Mouse (Mus musculus): ENCODE results near the gene Ccdc24.
A peak's percentile ranks its signal among the peaks of the same experiment; 100 is the strongest.

The Ccdc24 gene

DNA sequence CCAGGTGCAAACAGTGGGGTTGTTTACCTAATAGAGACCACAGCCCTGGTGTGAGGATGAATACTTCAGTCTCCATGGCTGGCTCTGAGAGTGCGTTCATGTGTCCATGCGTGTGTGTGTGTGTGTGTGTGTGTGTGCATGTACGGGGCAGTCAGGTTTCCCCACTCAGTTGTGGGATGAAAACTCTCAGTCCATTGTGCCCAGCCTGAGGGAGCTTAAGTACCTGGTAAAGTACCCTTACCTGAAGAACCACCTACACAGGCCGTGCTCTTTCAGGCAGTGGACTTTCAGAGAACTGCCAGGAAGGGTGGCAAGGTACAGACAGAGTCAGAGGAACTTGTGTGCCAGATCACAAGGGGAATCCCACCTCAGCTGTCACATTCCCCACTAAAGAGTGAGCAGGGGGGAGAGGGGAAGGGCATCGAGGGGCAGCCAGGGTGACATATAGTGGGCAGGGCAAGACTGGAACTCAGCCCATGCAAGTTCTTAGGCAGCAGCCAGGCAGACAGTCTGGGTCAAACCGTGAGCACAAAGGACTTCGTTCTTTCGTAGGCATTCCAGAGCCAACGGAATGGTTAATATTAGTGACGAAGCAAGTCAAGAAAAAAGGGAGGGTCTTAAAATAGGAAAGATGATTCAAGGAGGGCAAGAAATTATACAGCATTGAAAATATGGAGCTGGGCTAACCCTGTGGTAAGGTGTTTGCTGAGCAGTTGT is 20.0 kb downstream of the Ccdc24 start:
- no peak for DNase-seq

DNA sequence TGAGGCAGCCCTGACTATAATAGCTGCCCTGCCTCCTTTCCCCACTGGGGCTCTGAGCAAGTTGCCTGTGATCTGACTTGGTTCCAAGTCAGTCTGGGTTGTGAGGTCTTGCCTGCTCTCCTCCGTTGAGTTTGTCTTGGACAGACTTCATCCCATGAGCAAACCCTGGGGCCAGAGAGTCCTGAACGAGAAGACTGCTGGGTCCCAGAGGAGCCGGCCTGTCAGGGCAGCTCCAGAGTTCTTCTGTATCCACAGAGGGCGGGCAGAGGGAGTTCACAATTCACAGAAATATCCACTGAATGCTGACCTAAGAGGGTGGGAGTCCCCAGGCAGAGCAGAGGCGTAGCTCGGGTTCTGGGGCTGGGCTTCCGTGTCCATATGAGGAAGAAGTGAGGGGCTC is 21.5 kb downstream of the Ccdc24 start:
- DNase-seq = peak; percentile 31 to 51

DNA sequence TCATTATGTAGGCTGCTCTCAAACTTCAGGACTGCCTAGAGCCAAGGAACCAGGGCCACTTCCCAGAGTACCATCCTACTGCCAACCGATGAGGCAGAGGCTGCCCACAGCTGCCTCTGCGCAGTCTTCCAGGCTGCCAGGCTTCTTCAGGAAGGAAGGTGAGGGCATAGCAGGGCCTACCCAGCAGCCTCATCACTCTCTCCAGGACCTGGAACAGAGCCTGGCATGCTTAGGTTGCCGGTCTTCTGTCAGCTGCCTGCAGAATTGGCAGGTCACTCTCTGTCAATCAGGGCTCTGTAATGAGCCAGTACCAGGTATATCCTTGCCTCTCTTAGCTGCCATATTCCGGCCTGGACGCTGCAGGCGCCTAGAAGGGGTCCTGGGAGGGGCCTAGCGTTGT is 22.2 kb downstream of the Ccdc24 start:
- DNase-seq = no peak

DNA sequence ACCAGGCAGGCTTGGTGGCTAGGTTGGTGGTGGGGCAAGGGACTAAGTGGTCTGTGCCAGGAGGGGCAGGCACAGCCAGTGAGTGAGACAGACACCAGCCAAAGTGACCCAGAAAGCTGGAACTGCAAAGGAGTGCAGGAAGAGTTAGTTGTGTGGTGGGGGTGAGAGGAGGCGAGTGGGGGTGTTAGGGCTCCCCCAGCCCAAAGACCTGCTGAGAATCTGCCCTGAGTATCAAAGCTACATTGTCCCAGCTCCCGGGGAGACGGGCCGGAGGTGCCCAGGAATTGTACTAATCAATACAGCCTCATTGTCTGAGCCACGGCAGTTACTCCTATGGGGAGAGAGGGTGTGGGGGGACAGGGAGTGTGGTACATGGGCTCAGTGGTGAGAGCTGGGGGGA is 22.9 kb downstream of the Ccdc24 start:
- DNase-seq = no peak

DNA sequence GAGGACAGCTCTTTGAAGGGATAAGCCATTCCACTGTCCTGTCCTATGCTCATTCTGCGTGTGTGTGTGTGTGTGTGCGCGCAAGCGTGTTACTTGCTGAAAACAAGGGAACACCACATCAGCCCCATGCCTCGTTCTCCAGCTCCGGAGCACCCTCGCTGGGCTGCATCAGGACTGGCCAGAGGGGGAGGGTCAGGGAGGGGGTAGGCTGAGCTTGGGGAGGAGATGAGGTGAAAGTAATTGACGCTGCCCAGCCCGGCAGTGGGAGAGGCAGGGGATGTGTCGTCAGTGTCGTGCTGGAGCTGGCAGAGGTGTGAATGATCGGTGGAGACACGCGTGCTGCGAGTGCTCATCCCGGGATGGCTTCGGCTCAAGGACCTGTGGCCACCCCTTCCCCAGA is 23.3 kb downstream of the Ccdc24 start:
- no peak for DNase-seq

DNA sequence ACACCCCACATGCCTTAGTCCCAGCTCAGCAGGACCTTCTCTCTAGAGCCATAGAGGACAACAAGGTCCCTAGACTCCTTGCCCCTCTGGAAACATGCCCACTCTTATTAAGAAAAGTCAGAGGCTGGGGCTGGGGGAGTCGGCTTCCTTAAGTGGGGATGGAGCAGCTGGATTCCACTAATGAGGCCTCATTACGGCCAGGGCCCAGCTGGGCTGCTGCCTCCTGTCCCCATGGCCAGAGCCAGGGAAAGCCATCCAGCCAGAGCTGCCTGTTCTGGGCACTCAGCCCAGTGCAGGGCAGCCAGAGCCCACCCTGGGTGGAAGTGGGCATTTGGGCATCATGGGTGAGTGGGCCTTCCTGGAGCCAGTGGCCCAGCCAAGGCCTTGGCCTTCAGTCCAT is 25.3 kb downstream of the Ccdc24 start:
- peak in 1 of 2 experiments; percentile 34 for DNase-seq

DNA sequence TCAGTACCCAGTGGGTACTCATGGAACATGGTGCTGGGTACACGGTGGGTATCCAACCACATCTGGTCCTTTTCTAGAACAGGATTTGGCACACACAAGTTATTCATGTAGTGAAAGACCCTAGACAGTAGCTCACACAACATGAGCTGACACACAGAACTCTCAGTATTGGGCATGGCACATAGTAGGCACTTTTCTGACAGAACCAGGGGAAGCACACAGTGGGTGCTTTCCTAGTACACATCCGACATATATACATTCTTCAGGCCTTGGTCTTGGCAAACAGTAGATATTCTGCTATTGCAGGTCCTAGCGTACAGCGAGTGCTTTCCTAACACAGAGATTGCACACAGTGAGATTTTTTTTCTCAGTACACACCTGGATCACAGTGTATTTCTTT is 26.1 kb downstream of the Ccdc24 start:
- no peak for DNase-seq

DNA sequence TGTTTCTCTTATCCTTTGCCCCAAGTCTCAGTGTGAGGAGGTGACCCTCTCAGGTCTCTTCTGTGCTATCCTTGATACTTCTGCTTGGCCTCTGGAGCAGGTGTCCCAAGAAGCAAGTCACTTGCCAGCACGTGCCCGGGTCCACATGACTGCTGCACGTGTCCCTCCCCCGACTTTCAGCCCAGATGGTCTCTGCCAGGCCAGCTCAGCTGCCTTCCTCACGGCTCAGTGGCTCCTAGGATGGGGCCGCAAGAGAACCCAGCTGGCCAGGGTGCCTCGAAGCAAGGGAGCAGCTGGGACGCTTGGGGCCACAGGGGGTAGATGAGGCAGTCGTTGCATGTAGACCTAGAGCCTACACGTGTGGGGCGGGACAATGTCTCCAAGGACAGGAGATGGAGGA is 27.0 kb downstream of the Ccdc24 start:
- DNase-seq = peak in 1 of 2 experiments; percentile 62

DNA sequence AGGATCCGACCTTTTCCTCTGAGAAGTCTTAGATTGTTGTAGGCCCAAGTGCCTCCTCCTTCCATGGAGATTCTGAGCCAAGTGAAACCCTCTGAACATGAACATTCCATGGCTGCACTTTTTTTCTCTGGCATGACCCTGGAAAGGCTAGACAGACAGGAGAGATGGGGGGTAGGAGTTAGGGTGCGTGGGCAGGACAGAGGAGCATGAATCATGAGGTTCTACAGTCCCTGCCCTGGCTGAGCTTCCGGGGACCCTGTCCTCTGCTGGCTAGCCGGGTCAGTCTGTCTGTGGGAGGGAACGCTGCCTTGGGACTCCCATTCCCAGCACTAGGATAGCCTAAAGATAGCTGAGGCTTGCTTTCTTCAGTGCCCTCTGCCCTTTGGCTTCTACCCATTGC is 27.9 kb downstream of the Ccdc24 start:
- no peak for DNase-seq

DNA sequence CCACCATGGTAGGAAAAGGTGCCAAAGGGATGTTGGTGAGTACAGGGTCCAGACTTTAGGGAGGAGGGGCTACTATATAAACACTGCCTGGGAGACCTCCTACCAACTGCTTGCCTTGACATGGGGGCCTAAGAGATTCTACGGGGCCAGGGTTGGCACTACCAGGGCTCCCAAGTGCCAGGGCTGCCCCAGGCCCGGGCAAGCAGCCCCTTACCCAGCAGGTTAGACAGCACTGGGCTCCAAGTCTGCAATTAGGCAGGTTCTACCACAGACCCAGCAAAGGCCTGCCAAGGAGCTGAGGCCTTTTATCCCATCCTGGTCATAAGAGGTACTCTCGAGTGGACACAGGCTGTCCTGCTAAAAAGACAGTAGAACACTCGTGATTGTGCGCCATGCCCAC is 29.3 kb downstream of the Ccdc24 start:
- DNase-seq = no peak

DNA sequence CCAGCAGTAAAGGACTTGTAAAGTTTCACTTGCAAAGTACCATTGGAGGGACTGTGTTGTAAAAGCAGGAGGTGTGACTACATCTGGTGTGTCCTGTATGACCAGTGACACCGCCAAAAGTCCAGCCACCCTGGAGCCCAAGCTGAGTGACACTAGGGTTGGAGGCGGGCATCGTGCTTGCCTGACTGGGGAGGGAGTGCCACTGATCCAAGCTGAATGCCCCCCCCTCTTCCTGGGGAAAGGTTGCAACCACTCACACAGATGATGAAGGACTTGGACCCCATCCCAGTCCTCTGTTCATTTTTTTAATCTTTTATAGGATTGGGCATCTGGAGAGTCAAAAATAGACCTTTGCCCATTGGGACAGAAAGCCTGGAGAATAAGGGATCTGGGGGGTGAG is 30.8 kb downstream of the Ccdc24 start:
- DNase-seq = peak; percentile 27 to 58

DNA sequence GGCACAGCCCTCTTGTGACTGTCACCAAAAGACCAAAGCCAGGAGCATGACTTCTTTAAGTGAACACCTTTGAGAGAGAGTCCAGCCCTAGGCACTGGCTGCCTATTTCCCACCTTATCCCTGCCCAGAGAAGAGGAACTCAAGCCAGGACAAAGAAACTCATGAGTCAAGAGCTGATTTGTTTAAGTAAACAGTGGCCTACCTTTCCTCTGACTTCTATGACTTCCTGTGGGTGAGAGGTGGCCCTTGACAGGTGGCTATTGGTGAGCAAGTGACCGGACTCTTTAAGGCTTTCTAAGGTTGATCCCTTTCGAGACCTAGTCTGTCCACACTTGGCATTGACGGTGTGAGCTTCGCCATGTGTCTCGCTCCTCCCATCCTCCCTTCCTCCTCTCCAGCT is 31.5 kb downstream of the Ccdc24 start:
- no peak for DNase-seq

DNA sequence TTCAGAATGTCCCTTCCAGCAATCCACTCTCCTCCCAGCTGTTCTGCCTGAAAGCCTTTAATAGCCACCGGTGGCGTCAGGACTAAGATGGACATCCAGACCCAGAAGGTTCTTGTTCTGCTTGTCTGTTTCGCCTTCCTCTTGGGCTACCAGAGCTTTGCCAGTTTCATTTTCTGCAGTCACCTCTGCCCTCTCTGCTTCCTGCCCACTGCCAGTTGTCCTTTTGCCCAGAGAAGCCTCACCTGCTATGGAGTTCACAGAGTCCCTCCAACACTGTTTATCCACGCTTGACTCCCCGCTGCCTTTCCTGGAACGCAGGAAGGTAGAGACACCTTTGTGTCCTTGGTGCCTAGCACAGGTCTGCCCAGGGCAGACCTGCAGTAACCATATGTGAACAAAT is 33.0 kb downstream of the Ccdc24 start:
- peak; percentile 63 to 86 for DNase-seq

DNA sequence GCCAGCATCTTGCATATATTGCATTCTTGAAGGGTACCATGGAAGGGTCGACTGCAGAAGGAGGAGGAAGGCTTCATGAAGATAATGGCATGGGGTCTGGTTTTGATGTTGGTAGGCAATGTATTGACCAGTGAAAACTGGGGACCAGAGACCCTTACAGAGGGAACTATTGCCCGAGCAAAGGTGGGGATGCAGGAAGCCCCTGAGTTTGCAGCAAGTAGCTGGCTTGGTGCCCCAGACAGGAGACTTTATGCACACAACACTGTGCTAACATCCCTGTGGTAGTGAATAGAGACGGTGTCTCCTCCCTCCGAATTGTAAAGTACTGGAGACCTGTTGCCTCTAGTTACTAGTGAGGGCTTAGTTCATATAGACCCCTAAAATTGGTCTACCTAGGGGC is 35.1 kb downstream of the Ccdc24 start:
- DNase-seq = no peak

DNA sequence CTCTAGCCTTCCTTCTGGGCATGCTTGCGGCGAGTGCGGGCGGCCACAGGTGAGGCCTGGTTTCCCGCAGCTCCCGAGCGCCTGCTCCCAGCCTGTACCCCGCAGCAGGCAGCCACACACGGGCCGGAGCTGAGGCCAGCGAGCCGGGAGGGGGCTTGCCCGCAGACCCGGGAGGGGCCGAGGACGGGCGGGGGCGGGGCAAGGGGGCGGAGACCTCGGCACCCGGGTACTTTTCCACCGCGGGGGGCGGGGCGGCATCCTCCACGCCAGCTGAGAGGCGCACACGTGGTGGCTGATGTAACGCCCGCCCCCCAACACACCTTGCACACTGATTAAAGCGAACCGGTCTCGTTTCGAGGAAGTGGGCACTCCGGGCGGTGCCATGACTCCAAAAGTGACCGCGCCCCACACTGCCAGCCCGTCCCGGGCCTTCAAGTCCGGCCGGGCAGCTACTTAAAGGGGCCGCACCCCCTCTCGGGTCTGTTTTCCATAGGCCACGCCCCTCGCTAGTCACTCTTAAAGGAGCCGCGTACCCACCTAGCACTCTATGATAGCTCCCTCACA is 36.1 kb downstream of the Ccdc24 start:
- peak; percentile 95 to 96 for DNase-seq

DNA sequence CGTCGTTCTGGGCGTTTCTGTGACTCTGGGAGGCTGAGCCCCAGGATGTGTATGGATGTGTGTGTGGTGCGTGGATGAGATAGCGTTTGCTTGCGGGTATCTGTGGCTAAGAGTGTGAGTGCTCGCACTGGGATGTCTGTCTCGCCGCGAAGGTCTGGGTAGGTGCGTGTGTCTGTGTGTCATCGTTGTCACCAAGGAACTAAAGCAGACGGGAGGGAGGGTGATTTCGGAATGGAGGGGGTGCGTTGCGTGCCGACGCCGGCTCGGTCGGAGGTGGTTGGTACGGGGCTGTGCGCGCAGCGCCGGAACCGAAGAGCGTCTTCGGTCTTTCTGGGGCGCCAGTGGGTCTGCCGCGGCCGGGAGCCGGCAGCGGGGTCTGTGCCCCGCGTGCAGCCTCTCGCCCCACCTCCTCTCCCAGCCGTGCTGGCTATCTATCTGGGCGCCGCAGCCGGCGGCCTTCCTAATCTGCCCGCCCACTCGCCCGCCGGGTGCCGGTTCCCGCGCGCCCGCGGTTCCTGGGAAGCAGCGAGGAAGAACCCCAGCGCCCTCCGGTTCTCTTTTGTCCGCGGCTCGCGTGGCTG is 36.7 kb downstream of the Ccdc24 start:
- peak; percentile 47 to 62 for DNase-seq

DNA sequence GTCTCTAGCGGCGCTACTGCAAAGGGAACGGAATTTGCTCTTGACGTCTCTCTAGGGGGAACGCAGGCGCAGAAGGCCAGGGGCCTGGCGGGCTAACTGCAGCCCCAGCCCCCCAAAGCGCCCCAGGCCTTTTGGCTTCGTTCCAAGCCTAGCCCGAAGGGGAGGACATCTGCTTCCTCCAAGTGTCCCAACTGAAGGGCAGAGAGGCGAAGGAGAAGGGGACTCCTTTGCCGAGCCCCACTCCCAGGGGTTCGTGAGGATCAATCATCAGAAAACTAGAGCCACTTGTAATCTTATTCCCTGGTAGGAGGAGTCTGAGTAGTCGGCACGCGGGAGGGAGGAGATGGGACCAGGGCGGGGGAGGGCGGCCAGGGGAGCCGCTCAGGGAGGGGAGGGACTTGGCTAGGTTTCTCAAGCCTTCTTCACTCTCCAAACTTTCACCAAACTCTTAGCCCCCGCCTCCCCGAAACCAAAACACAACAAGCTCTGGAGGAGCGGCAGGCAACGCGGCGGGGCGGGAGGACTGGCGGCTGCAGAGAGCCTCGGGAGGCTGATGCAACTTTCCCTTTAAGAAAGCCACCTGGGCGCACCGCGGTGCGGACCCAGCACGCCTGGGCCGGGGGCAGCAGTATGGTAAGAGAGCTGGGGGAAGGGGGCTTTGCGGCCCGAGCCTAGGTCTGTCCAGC is 37.4 kb downstream of the Ccdc24 start:
- DNase-seq = peak; percentile 81 to 89

DNA sequence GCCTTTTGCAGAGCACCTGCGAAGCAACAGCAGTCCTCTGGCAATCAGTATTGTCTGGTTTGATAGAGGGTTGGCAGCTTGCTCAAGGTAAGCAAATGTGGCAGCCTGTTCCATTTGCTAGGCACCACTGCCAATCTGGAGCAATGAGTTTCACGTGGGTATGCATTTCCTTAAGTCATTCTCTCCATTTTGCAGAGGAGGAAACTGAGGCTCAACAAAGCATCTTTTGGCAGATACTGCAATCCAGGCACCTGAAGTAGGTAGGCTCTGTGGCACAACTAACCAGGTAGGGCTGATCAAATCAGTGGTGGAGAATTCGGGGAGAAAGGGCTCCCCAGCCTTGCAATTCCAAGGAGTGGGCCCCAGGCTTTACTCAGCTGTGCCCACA is 37.9 kb downstream of the Ccdc24 start, which contains the start of gene Slc6a9:
Gene Slc6a9, plus strand, starts transcription at position 50 of the 388 bp plus-strand sequence.
- no peak for DNase-seq

DNA sequence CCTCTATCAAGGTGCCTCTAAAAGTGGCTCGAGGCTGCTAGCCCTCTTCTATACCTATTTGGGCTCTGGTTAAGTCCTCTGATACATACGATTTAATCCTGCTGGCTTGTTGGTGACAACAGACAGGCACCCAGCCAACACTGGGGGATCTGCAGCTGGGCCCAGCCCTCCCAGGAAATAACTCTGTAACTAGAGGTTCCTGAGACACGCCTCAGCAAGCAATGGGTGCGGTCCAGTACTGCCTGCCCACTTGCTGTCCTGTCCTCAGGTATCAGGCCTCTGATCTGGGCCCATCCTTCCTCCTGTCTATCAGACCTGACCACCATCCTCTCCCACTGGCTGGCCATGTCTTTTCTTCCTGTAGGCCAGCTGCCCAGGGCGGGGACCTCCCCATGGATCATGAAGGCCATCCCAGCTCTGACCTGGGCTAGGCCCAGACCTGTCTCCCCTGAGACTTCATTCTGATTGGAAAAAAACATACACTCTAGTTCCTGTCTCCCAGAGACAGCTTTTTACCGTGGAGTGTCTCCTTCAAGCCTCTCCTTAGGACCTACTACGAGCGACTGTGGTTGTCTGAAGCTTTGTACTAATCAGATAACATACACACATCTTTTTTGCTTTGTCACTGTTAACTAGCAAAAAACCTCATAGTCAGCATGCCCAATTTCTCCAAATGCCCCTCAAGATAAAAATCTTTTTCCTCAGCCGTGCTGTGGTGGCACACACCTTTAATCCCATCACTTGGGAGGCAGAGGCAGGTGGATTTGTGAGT is 40.3 kb downstream of the Ccdc24 start:
- DNase-seq = peak; percentile 65 to 74

DNA sequence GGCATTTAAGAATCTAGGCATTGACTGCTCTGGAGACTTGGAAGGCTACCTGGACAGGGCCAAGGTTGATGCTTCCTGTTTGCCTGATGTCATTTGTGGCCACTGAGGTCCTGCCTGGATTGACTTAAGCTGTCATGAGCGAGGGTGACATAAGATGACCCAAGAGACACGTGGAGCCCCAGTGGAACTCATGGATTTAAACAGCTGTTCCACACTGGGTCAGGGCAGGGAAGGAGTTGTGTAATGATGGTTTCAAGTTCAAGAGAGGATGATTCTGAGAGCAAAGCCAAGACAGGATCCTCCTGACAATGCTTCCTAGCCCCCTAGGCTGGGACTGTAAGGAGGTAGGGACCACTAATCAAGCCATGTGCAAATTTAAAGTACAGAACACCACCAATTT is 40.9 kb downstream of the Ccdc24 start:
- no peak for DNase-seq

DNA sequence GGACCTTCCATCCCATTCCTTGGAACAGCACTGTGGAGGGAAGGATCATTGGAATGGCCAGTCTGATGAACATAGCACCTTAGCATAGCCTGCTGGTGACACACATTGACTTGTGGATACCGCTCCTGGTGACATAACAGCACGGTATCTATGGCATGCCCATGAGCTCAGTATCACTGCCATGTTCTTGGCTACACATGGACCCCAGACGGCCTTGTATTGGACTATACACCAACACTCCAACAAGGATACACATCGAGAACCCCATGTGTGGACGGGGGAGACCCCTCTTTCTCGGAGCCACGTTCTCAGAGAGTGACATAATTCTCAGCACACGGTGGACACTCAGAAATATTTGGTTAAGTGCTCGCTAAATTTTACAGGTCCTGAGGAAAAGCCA is 41.6 kb downstream of the Ccdc24 start:
- DNase-seq = no peak

DNA sequence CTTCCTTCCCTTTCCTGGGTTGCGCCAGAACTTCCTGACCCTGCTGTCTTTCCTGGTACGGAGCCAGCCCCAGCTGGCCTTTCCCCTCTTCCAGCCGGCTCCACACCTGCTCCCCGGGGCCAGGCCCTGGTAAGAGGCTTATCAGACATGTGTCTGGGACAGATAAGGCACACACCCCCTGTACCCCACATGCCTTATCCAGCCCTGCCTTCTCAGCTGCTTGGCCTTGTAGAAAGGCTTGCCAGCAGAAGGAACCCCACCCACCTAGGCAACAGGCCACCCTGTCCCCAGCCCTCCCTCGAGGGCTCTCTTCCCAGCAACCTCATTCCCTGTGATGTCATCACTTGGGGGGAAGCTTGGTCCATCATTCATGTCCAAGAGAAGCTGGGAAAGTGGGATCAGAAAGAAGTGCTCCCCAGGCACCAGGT is 42.2 kb downstream of the Ccdc24 start:
- DNase-seq = peak; percentile 62 to 76

All from kidney, postnatal 25 days (tissue).